Mouse (Mus musculus) C2C12 (cell line): Measurements from ENCODE around the gene Qrfp.

Experiments
- CTCF ChIP-seq: IDR thresholded peaks from one replicate; pipeline ENCODE4 v1.5.1; 2011; ENCODE audit not compliant: control insufficient read depth, insufficient read depth, insufficient read length
- USF1 ChIP-seq: IDR thresholded peaks from one replicate; pipeline ENCODE4 v1.6.1; 2011; ENCODE audit warnings: low read depth, mild to moderate bottlenecking, control low read depth, moderate library complexity

GRCm38 (mm10) chr2:31761115-31761531, 49.3 kb downstream of the Qrfp start:
- TF ChIP-seq CTCF (no peak), USF1 (no peak)
